Mouse (Mus musculus): ENCODE results near the gene Dpm3.

DNA sequence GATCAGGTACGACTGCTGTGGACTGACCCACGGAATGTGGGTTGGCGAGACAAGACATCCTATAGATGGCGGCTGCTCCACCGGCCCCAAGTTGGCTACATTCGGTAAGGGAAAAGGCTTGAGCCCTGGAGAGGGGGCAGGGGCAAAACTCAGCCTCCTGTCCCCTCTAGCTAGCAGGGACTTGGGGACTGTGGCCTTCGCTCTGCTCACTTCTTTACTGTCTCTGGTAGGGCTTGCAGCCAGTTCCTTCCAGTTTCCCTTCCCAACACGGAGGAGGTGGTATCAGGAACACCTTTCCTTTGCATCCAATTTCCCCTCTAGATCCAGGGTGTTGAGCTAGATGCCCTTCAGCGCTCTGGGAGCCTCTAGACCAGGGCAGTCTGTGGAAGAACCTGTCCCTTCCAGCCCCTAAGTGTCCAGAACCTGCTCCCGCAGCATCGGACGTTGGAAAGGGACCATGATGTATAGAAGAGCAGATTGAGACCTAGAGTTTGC, 33.8 kb upstream of the Dpm3 start:
- no peak for TF ChIP-seq POLR2A (IDR thresholded peaks at IDR 0.05; ENCODE audit: borderline replicate concordance, control insufficient read depth, low read depth, low read length)
- no peak for TF ChIP-seq CTCF (IDR thresholded peaks at IDR 0.05; ENCODE audit: control insufficient read depth, insufficient read depth, low read length)

All from bone marrow, adult 2 months (tissue).